Mouse (Mus musculus) forebrain, embryonic 14.5 days (tissue): ENCODE measurements at regions not wholly inside any gene's neighbourhood (a gene's known extent, or its start where the extent isn't known, plus 50 kb on each side); places are given as distances from the start of the nearest gene placed in this dataset.

Experiments
- ATAC-seq: fragments of 200-750 bp; cut with Nextera tagmentation; 2 replicates; pipeline ENCODE4 v1.8.0; 2017; ENCODE audit warnings: mild to moderate bottlenecking, moderate library complexity
- DNase-seq: peaks from one replicate; pipeline ENCODE4 v3.0.0-alpha.2; 2015; ENCODE audit warnings: low spot score
- H3K27ac ChIP-seq: fragments of 300-500 bp; sonication (generic); 2 replicates; pipeline ENCODE4 v1.5.1; 2014; ENCODE audit warnings: low read depth, mild to moderate bottlenecking, control low read depth, low read length, moderate library complexity
- H3K27me3 ChIP-seq: fragments of 300-500 bp; sonication (generic); replicated peaks from 2 replicates; pipeline ENCODE4 v1.6.1; 2014; ENCODE audit warnings: low read length, control low read depth, mixed read lengths; ENCODE audit not compliant: control insufficient read depth, insufficient read depth
- H3K36me3 ChIP-seq: fragments of 300-500 bp; sonication (generic); 2 replicates; pipeline ENCODE4 v1.6.1; 2014; ENCODE audit warnings: low read length, control low read depth; ENCODE audit not compliant: control insufficient read depth, insufficient read depth
- H3K4me1 ChIP-seq: fragments of 300-500 bp; sonication (generic); 2 replicates; pipeline ENCODE4 v1.6.1; 2014; ENCODE audit warnings: antibody characterized with exemption, low read length, control low read depth; ENCODE audit not compliant: control insufficient read depth, insufficient read depth
- H3K4me2 ChIP-seq: fragments of 300-500 bp; sonication (generic); 2 replicates; pipeline ENCODE4 v1.6.1; 2014; ENCODE audit warnings: mild to moderate bottlenecking, control low read depth, low read length
- H3K4me3 ChIP-seq: fragments of 300-500 bp; sonication (generic); 2 replicates; pipeline ENCODE4 v1.5.1; 2014; ENCODE audit warnings: low read depth, low read length, control low read depth
- H3K9ac ChIP-seq: fragments of 300-500 bp; sonication (generic); 2 replicates; pipeline ENCODE4 v1.6.1; 2014; ENCODE audit warnings: mild to moderate bottlenecking, low read length, control low read depth, moderate library complexity
- H3K9me3 ChIP-seq: fragments of 300-500 bp; sonication (generic); replicated peaks from 2 replicates; pipeline ENCODE4 v1.6.1; 2016; ENCODE audit warnings: low read length, control low read depth, mixed read lengths; ENCODE audit not compliant: control insufficient read depth
- WGBS: fragments of 180-500 bp; shearing (Covaris S2); extraction: QIAGEN DNeasy Blood & Tissue Kit; methylation state at CpG from one replicate; pipeline ENCODE4 v1.1.7; 2014; 5-methylcytosine and 5-hydroxymethylcytosine counted together

- no peak for ATAC-seq
- H3K4me3 ChIP-seq: no peak overlapping the region
- no peak overlapping the region for H3K27ac ChIP-seq
- H3K27me3 ChIP-seq: no peaks in the 10 kb centered on the region
- no peaks in the 10 kb centered on the region for H3K36me3 ChIP-seq
- no peaks in the 10 kb centered on the region for H3K4me1 ChIP-seq
- H3K9ac ChIP-seq: no peak overlapping the region
- H3K9me3 ChIP-seq: no peaks in the 10 kb centered on the region
- 100% methylated on average over 1 of the region's 1 CpGs for WGBS
- DNase-seq: no peak
- no peak overlapping the region for H3K4me2 ChIP-seq
Measured at GRCm38 (mm10) chr16:63468851-63469250, 395.1 kb downstream of the Epha3 start.
